Mouse (Mus musculus): Measurements from ENCODE around the gene Htra3.

Gene Htra3

GRCm38 (mm10) chr5:35679256-35680155 lies at the start of gene Htra3:
Gene Htra3 (minus strand): TSS chr5:35679782.
- DNase-seq (ENCODE audit: low spot score) = peak; percentile 36

GRCm38 (mm10) chr5:35728957-35729460 lies 49.4 kb upstream of the Htra3 start:
- no peak for DNase-seq (ENCODE audit: low spot score)

GRCm38 (mm10) chr5:35728344-35728956 lies 48.9 kb upstream of the Htra3 start:
- DNase-seq (ENCODE audit: low spot score) = no peak

- no peak for DNase-seq (ENCODE audit: low spot score)
Observed at GRCm38 (mm10) chr5:35727447-35727846, 47.9 kb upstream of the Htra3 start.

GRCm38 (mm10) chr5:35725840-35726239 lies 46.3 kb upstream of the Htra3 start:
- no peak for DNase-seq (ENCODE audit: low spot score)

- no peak for DNase-seq (ENCODE audit: low spot score)
Observed at GRCm38 (mm10) chr5:35723900-35724299, 44.3 kb upstream of the Htra3 start.

GRCm38 (mm10) chr5:35722654-35723053 lies 43.1 kb upstream of the Htra3 start:
- DNase-seq (ENCODE audit: low spot score) = no peak

GRCm38 (mm10) chr5:35721933-35722332 lies 42.4 kb upstream of the Htra3 start:
- DNase-seq (ENCODE audit: low spot score) = no peak

GRCm38 (mm10) chr5:35719880-35720279 lies 40.3 kb upstream of the Htra3 start:
- no peak for DNase-seq (ENCODE audit: low spot score)

- DNase-seq (ENCODE audit: low spot score) = no peak
Observed at GRCm38 (mm10) chr5:35719343-35719742, 39.8 kb upstream of the Htra3 start.

- no peak for DNase-seq (ENCODE audit: low spot score)
Observed at GRCm38 (mm10) chr5:35718817-35719216, 39.2 kb upstream of the Htra3 start.

- peak; percentile 62 for DNase-seq (ENCODE audit: low spot score)
Observed at GRCm38 (mm10) chr5:35717946-35718345, 38.4 kb upstream of the Htra3 start.

- DNase-seq (ENCODE audit: low spot score) = no peak
Observed at GRCm38 (mm10) chr5:35717455-35717854, 37.9 kb upstream of the Htra3 start.

GRCm38 (mm10) chr5:35713649-35714354 lies 34.2 kb upstream of the Htra3 start:
- peak; percentile 96 for DNase-seq (ENCODE audit: low spot score)

- DNase-seq (ENCODE audit: low spot score) = no peak
Observed at GRCm38 (mm10) chr5:35712517-35712916, 32.9 kb upstream of the Htra3 start.

- no peak for DNase-seq (ENCODE audit: low spot score)
Observed at GRCm38 (mm10) chr5:35710931-35711330, 31.3 kb upstream of the Htra3 start.

GRCm38 (mm10) chr5:35710481-35710880 lies 30.9 kb upstream of the Htra3 start:
- DNase-seq (ENCODE audit: low spot score) = no peak

GRCm38 (mm10) chr5:35705411-35705810 lies 25.8 kb upstream of the Htra3 start:
- DNase-seq (ENCODE audit: low spot score) = no peak

GRCm38 (mm10) chr5:35703814-35704213 lies 24.2 kb upstream of the Htra3 start:
- no peak for DNase-seq (ENCODE audit: low spot score)

GRCm38 (mm10) chr5:35703183-35703582 lies 23.6 kb upstream of the Htra3 start:
- DNase-seq (ENCODE audit: low spot score) = no peak

GRCm38 (mm10) chr5:35702582-35703140 lies 23.1 kb upstream of the Htra3 start:
- no peak for DNase-seq (ENCODE audit: low spot score)

- DNase-seq (ENCODE audit: low spot score) = peak; percentile 86
Observed at GRCm38 (mm10) chr5:35701042-35701441, 21.5 kb upstream of the Htra3 start.
